Mouse (Mus musculus): ENCODE data around the gene Wdr61.

Wdr61 gene

GRCm38 (mm10) chr9:54676531-54676986, 57.8 kb downstream of the Wdr61 start:
- DNase-seq = peak; percentile 83

- no peak for DNase-seq
Observed at GRCm38 (mm10) chr9:54673887-54674286, 60.4 kb downstream of the Wdr61 start.

GRCm38 (mm10) chr9:54671962-54672361, 62.4 kb downstream of the Wdr61 start:
- no peak for DNase-seq

GRCm38 (mm10) chr9:54668455-54668854, 65.9 kb downstream of the Wdr61 start:
- peak; percentile 34 for DNase-seq

GRCm38 (mm10) chr9:54666116-54666515, 68.2 kb downstream of the Wdr61 start:
- DNase-seq = no peak
